Mouse (Mus musculus): ENCODE data around the gene Atp10b. TPM values are rescaled to one million over a fixed set of nuclear protein-coding genes. Genes with fewer than 3 reads are reported as not detected.

Gene Atp10b
- polyA plus RNA-seq, 1 experiment from 2014 or later: 1.5 TPM

- WGBS: 84% methylated on average over 1 of the region's 1 CpGs
- H3K27ac ChIP-seq (ENCODE audit: low read depth): no peak overlapping the region
- no peaks in the 10 kb centered on the region for H3K9me3 ChIP-seq (ENCODE audit: control insufficient read depth, low read length)
- ATAC-seq (replicated peaks; ENCODE audit: low FRiP score, low TSS enrichment, low read depth) (no peak), DNase-seq (ENCODE audit: low spot score) (no peak)
- H3K36me3 ChIP-seq (ENCODE audit: control insufficient read depth, insufficient read depth, low read length): no peaks in the 10 kb centered on the region
- no peak overlapping the region for H3K4me2 ChIP-seq (ENCODE audit: low read length)
- H3K4me3 ChIP-seq (ENCODE audit: low read depth, low read length): no peak overlapping the region
- no peaks in the 10 kb centered on the region for H3K4me1 ChIP-seq (replicated peaks; ENCODE audit: control insufficient read depth, insufficient read depth, low read length)
- H3K27me3 ChIP-seq (replicated peaks; ENCODE audit: control insufficient read depth, insufficient read depth, low read length): no peaks in the 10 kb centered on the region
- H3K9ac ChIP-seq (ENCODE audit: low read length): no peak overlapping the region
Measured at GRCm38 (mm10) chr11:43148341-43148740, 1.3 kb upstream of the Atp10b start.

GRCm38 (mm10) chr11:43155004-43155403, 5.3 kb downstream of the Atp10b start:
- Histone ChIP-seq H3K27ac (ENCODE audit: low read depth) (no peak overlapping the region), H3K9me3 (ENCODE audit: control insufficient read depth, low read length) (no peaks in the 10 kb centered on the region), H3K4me1 (replicated peaks; ENCODE audit: control insufficient read depth, insufficient read depth, low read length) (no peaks in the 10 kb centered on the region), H3K27me3 (replicated peaks; ENCODE audit: control insufficient read depth, insufficient read depth, low read length) (no peaks in the 10 kb centered on the region), H3K9ac (ENCODE audit: low read length) (no peak overlapping the region), H3K36me3 (ENCODE audit: control insufficient read depth, insufficient read depth, low read length) (no peaks in the 10 kb centered on the region), H3K4me2 (ENCODE audit: low read length) (no peak overlapping the region), H3K4me3 (ENCODE audit: low read depth, low read length) (no peak overlapping the region)
- no peak for ATAC-seq (replicated peaks; ENCODE audit: low FRiP score, low TSS enrichment, low read depth)
- 95% methylated on average over 1 of the region's 1 CpGs for WGBS
- no peak for DNase-seq (ENCODE audit: low spot score)

- no peak for ATAC-seq (replicated peaks; ENCODE audit: low FRiP score, low TSS enrichment, low read depth)
- no peak overlapping the region for H3K4me3 ChIP-seq (ENCODE audit: low read depth, low read length)
- H3K27me3 ChIP-seq (replicated peaks; ENCODE audit: control insufficient read depth, insufficient read depth, low read length): no peaks in the 10 kb centered on the region
- no peak overlapping the region for H3K9ac ChIP-seq (ENCODE audit: low read length)
- H3K27ac ChIP-seq (ENCODE audit: low read depth): no peak overlapping the region
- no peak overlapping the region for H3K4me2 ChIP-seq (ENCODE audit: low read length)
- no peaks in the 10 kb centered on the region for H3K9me3 ChIP-seq (ENCODE audit: control insufficient read depth, low read length)
- WGBS: 81% methylated on average over 2 of the region's 2 CpGs
- no peaks in the 10 kb centered on the region for H3K36me3 ChIP-seq (ENCODE audit: control insufficient read depth, insufficient read depth, low read length)
- DNase-seq (ENCODE audit: low spot score): no peak
- H3K4me1 ChIP-seq (replicated peaks; ENCODE audit: control insufficient read depth, insufficient read depth, low read length): no peaks in the 10 kb centered on the region
Measured at GRCm38 (mm10) chr11:43155417-43155816, 5.7 kb downstream of the Atp10b start.

GRCm38 (mm10) chr11:43158814-43159213, 9.1 kb downstream of the Atp10b start:
- Histone ChIP-seq H3K27me3 (replicated peaks; ENCODE audit: control insufficient read depth, insufficient read depth, low read length) (no peaks in the 10 kb centered on the region), H3K4me2 (ENCODE audit: low read length) (no peak overlapping the region), H3K9me3 (ENCODE audit: control insufficient read depth, low read length) (no peaks in the 10 kb centered on the region), H3K36me3 (ENCODE audit: control insufficient read depth, insufficient read depth, low read length) (no peaks in the 10 kb centered on the region), H3K4me1 (replicated peaks; ENCODE audit: control insufficient read depth, insufficient read depth, low read length) (no peaks in the 10 kb centered on the region), H3K4me3 (ENCODE audit: low read depth, low read length) (no peak overlapping the region), H3K9ac (ENCODE audit: low read length) (no peak overlapping the region), H3K27ac (ENCODE audit: low read depth) (no peak overlapping the region)
- ATAC-seq (replicated peaks; ENCODE audit: low FRiP score, low TSS enrichment, low read depth) (no peak), DNase-seq (ENCODE audit: low spot score) (no peak)
- 50% methylated on average over 1 of the region's 1 CpGs for WGBS

GRCm38 (mm10) chr11:43160188-43160942, 10.7 kb downstream of the Atp10b start:
- DNase-seq (ENCODE audit: low spot score): no peak
- H3K9me3 ChIP-seq (ENCODE audit: control insufficient read depth, low read length): no peaks in the 10 kb centered on the region
- no peaks in the 10 kb centered on the region for H3K36me3 ChIP-seq (ENCODE audit: control insufficient read depth, insufficient read depth, low read length)
- no peak overlapping the region for H3K4me3 ChIP-seq (ENCODE audit: low read depth, low read length)
- WGBS: 62% methylated on average over 9 of the region's 9 CpGs
- no peak overlapping the region for H3K4me2 ChIP-seq (ENCODE audit: low read length)
- no peaks in the 10 kb centered on the region for H3K4me1 ChIP-seq (replicated peaks; ENCODE audit: control insufficient read depth, insufficient read depth, low read length)
- no peak overlapping the region for H3K27ac ChIP-seq (ENCODE audit: low read depth)
- H3K27me3 ChIP-seq (replicated peaks; ENCODE audit: control insufficient read depth, insufficient read depth, low read length): no peaks in the 10 kb centered on the region
- no peak overlapping the region for H3K9ac ChIP-seq (ENCODE audit: low read length)
- 0 out of 2 replicates have a peak, but pooled peaks have one; percentile 12 for ATAC-seq (replicated peaks; ENCODE audit: low FRiP score, low TSS enrichment, low read depth)

GRCm38 (mm10) chr11:43170601-43171000, 20.9 kb downstream of the Atp10b start:
- no peaks in the 10 kb centered on the region for H3K27me3 ChIP-seq (replicated peaks; ENCODE audit: control insufficient read depth, insufficient read depth, low read length)
- H3K27ac ChIP-seq (ENCODE audit: low read depth): no peak overlapping the region
- H3K4me1 ChIP-seq (replicated peaks; ENCODE audit: control insufficient read depth, insufficient read depth, low read length): no peaks in the 10 kb centered on the region
- no peaks in the 10 kb centered on the region for H3K9me3 ChIP-seq (ENCODE audit: control insufficient read depth, low read length)
- DNase-seq (ENCODE audit: low spot score) (no peak), ATAC-seq (replicated peaks; ENCODE audit: low FRiP score, low TSS enrichment, low read depth) (no peak)
- H3K9ac ChIP-seq (ENCODE audit: low read length): no peak overlapping the region
- 66% methylated on average over 2 of the region's 2 CpGs for WGBS
- no peak overlapping the region for H3K4me3 ChIP-seq (ENCODE audit: low read depth, low read length)
- no peaks in the 10 kb centered on the region for H3K36me3 ChIP-seq (ENCODE audit: control insufficient read depth, insufficient read depth, low read length)
- H3K4me2 ChIP-seq (ENCODE audit: low read length): no peak overlapping the region

- Histone ChIP-seq H3K36me3 (ENCODE audit: control insufficient read depth, insufficient read depth, low read length) (no peaks in the 10 kb centered on the region), H3K27me3 (replicated peaks; ENCODE audit: control insufficient read depth, insufficient read depth, low read length) (no peaks in the 10 kb centered on the region), H3K4me2 (ENCODE audit: low read length) (no peak overlapping the region), H3K27ac (ENCODE audit: low read depth) (no peak overlapping the region), H3K4me3 (ENCODE audit: low read depth, low read length) (no peak overlapping the region), H3K4me1 (replicated peaks; ENCODE audit: control insufficient read depth, insufficient read depth, low read length) (no peaks in the 10 kb centered on the region), H3K9ac (ENCODE audit: low read length) (no peak overlapping the region), H3K9me3 (ENCODE audit: control insufficient read depth, low read length) (no peaks in the 10 kb centered on the region)
- WGBS: 76% methylated on average over 6 of the region's 6 CpGs
- ATAC-seq (replicated peaks; ENCODE audit: low FRiP score, low TSS enrichment, low read depth) (peak; percentile 27; the same call in 1 of the 2 replicates), DNase-seq (ENCODE audit: low spot score) (no peak)
Measured at GRCm38 (mm10) chr11:43174359-43175116, 24.9 kb downstream of the Atp10b start.

GRCm38 (mm10) chr11:43182401-43182800, 32.7 kb downstream of the Atp10b start:
- DNase-seq (ENCODE audit: low spot score): no peak

More at GRCm38 (mm10) chr11:43182401-43182800, 32.7 kb downstream of the Atp10b start:
- Histone ChIP-seq H3K9me3 (ENCODE audit: control insufficient read depth, low read length) (no peaks in the 10 kb centered on the region), H3K36me3 (ENCODE audit: control insufficient read depth, insufficient read depth, low read length) (no peaks in the 10 kb centered on the region), H3K4me1 (replicated peaks; ENCODE audit: control insufficient read depth, insufficient read depth, low read length) (no peaks in the 10 kb centered on the region), H3K4me3 (ENCODE audit: low read depth, low read length) (no peak overlapping the region), H3K27ac (ENCODE audit: low read depth) (no peak overlapping the region), H3K4me2 (ENCODE audit: low read length) (no peak overlapping the region), H3K9ac (ENCODE audit: low read length) (no peak overlapping the region), H3K27me3 (replicated peaks; ENCODE audit: control insufficient read depth, insufficient read depth, low read length) (no peaks in the 10 kb centered on the region)
- ATAC-seq (replicated peaks; ENCODE audit: low FRiP score, low TSS enrichment, low read depth): no peak
- WGBS: 58% methylated on average over 2 of the region's 2 CpGs

All from intestine, embryonic 14.5 days (tissue).